In genomic region chr5:71657482-71658114, GRCm38 (mm10) we compare ENCODE assay signal across 8 mouse cellular contexts. TPM values are rescaled to one million over a fixed set of nuclear protein-coding genes. Genes with fewer than 3 reads are reported as not detected.
DNase-seq lines count a peak whose midpoint lies in the region; ATAC-seq and TF ChIP-seq lines count a peak whose summit lies in the region.

TSS of gene Gabrb1 (plus strand) at chr5:71658113.

- H3K9me3 ChIP-seq in embryonic facial prominence, embryonic 11.5 days (replicated peaks; ENCODE audit: control insufficient read depth, low read length), result no peaks in the 10 kb centered on the region

- H3K9ac ChIP-seq in embryonic facial prominence, embryonic 11.5 days (replicated peaks; ENCODE audit: low read length), result peak within 1 kb of the TSS; percentile 57

- DNase-seq in layer of hippocampus, adult 11-12 months (ENCODE audit: low spot score), result peak; percentile 48
- DNase-seq in layer of hippocampus, adult 9-10 months (ENCODE audit: low spot score), result no peak
- peak; percentile 58 for DNase-seq in embryonic facial prominence, embryonic 11.5 days (ENCODE audit: low spot score)
- DNase-seq in left cerebral cortex, adult 2 months (ENCODE audit: extremely low spot score in 1 of 2, low spot score in 2 of 2), result peak; percentile 65 to 73
- DNase-seq in lung, postnatal 4 days, result peak; percentile 4 to 31
- peak; percentile 58 for DNase-seq in right cerebral cortex, postnatal 14 days
- no peak for DNase-seq in thymus, adult 2 months

- no peak within 1 kb of the TSS for H3K27ac ChIP-seq in embryonic facial prominence, embryonic 11.5 days (replicated peaks; ENCODE audit: low read depth, low read length)
- H3K27ac ChIP-seq in left cerebral cortex, adult 2 months, result peak within 1 kb of the TSS; percentile 86
- H3K27ac ChIP-seq in thymus, adult 2 months (ENCODE audit: control insufficient read depth, insufficient read depth, low read length), result no peak within 1 kb of the TSS

- H3K27me3 ChIP-seq in embryonic facial prominence, embryonic 11.5 days (ENCODE audit: control insufficient read depth, insufficient read depth, low read length), result peaks cover 5% of the 10 kb centered on the region; the same call in 1 of the 2 replicates
- peaks cover 3% of the 10 kb centered on the region; the same call in 1 of the 2 replicates for H3K27me3 ChIP-seq in thymus, adult 2 months (ENCODE audit: control insufficient read depth, insufficient read depth, low read length)

- intact Hi-C loops in left cerebral cortex, adult 2 months (cut with DNase I), result loop anchor here (2.0 to 5.0 kb wide), 4 partner anchors 45 to 435 kb away; no protein-coding TSS in a partner anchor

- peak; percentile 90 for ATAC-seq in embryonic facial prominence, embryonic 11.5 days (replicated peaks; ENCODE audit: insufficient number of reproducible peaks, low FRiP score, low TSS enrichment, low read depth)
- peak; percentile 59 to 63 for ATAC-seq in hematopoietic stem cell, adult 5-6 weeks (replicated peaks in 1 of 2; ENCODE audit: insufficient read depth in 1 of 2, low FRiP score in 2 of 2, low TSS enrichment in 1 of 2, low read depth in 1 of 2, poor library complexity in 2 of 2, severe bottlenecking in 2 of 2)

- no peak for TF ChIP-seq POLR2A in thymus, adult 2 months (IDR thresholded peaks at IDR 0.05; ENCODE audit: control insufficient read depth, extremely low read depth, insufficient read depth, low read length, poor library complexity)

- peak within 1 kb of the TSS; percentile 52 for H3K4me3 ChIP-seq in embryonic facial prominence, embryonic 11.5 days (ENCODE audit: low read depth, low read length)
- H3K4me3 ChIP-seq in left cerebral cortex, adult 2 months, result peak within 1 kb of the TSS; percentile 67
- H3K4me3 ChIP-seq in thymus, adult 2 months (ENCODE audit: control insufficient read depth, insufficient read depth, low read length), result no peak within 1 kb of the TSS

- H3K4me2 ChIP-seq in embryonic facial prominence, embryonic 11.5 days (ENCODE audit: low read depth, low read length), result peak within 1 kb of the TSS; percentile 94

- no peak for TF ChIP-seq CTCF in left cerebral cortex, adult 2 months (IDR thresholded peaks at IDR 0.05)
- TF ChIP-seq CTCF in thymus, adult 2 months (IDR thresholded peaks at IDR 0.05; ENCODE audit: borderline replicate concordance, control insufficient read depth, extremely low read depth, insufficient read depth, low read length, poor library complexity), result no peak

- under 1% methylated on average over 42 of the region's 49 CpGs for WGBS in embryonic facial prominence, embryonic 11.5 days
- 3% methylated on average over 49 of the region's 49 CpGs for WGBS in thymus, adult 2 months

- no peaks in the 10 kb centered on the region for H3K36me3 ChIP-seq in embryonic facial prominence, embryonic 11.5 days (replicated peaks; ENCODE audit: control insufficient read depth, insufficient read depth, low read depth, low read length)
- H3K36me3 ChIP-seq in thymus, adult 2 months (ENCODE audit: control insufficient read depth, insufficient read depth, low read length), result no peaks in the 10 kb centered on the region

- H3K4me1 ChIP-seq in embryonic facial prominence, embryonic 11.5 days (ENCODE audit: control insufficient read depth, insufficient read depth, low read length), result peaks cover 3% of the 10 kb centered on the region; the same call in 1 of the 2 replicates
- H3K4me1 ChIP-seq in thymus, adult 2 months (replicated peaks; ENCODE audit: control insufficient read depth, insufficient read depth, low read length), result no peaks in the 10 kb centered on the region

RNA-seq across cellular contexts. Expression of gene Gabrb1, which starts in this region (rescaled TPM):
- polyA plus RNA-seq in embryonic facial prominence, embryonic 11.5 days (2014; fragmentation: Nextera tagmentation; extraction: Ambion mirVana), result 0.58 and 0.86 TPM in 2 replicates
- total RNA-seq in hematopoietic stem cell, adult 5-6 weeks (2017), result not detected in 2 replicates
- 10 to 100 TPM; 92.5 to 95.1 TPM for total RNA-seq in left cerebral cortex, adult 2 months (2021)
- not detected in 2 replicates for polyA plus RNA-seq in thymus, adult 2 months (2012; rRNA removed)

Comparison
In these comparisons a context has a peak if more than half of its experiments do, and no peak if none do; other contexts are left out.
1. RNA of gene Gabrb1 (total RNA-seq): 92.5 to 95.1 TPM in left cerebral cortex, adult 2 months; not detected in hematopoietic stem cell, adult 5-6 weeks; every median in the first group is over 10 times any median in the second.
2. DNase-seq: peak in layer of hippocampus, adult 11-12 months (single experiment), left cerebral cortex, adult 2 months (2 of 2), lung, postnatal 4 days (2 of 2) and right cerebral cortex, postnatal 14 days (single experiment); none in layer of hippocampus, adult 9-10 months (single experiment) and thymus, adult 2 months (single experiment).
3. Peak in DNase-seq, ATAC-seq, H3K4me3 ChIP-seq, H3K9ac ChIP-seq and H3K4me2 ChIP-seq in embryonic facial prominence, embryonic 11.5 days; RNA of the gene not detected or under 1 TPM.
4. Peak in ATAC-seq in hematopoietic stem cell, adult 5-6 weeks; RNA of the gene not detected or under 1 TPM.